Mouse (Mus musculus): ENCODE measurements around the gene Lima1. TPM values are rescaled to one million over a fixed set of nuclear protein-coding genes. Genes with fewer than 3 reads are reported as not detected.

Gene Lima1
- polyA plus RNA-seq, 1 experiment from 2014 or later, result 28.6 TPM

DNA sequence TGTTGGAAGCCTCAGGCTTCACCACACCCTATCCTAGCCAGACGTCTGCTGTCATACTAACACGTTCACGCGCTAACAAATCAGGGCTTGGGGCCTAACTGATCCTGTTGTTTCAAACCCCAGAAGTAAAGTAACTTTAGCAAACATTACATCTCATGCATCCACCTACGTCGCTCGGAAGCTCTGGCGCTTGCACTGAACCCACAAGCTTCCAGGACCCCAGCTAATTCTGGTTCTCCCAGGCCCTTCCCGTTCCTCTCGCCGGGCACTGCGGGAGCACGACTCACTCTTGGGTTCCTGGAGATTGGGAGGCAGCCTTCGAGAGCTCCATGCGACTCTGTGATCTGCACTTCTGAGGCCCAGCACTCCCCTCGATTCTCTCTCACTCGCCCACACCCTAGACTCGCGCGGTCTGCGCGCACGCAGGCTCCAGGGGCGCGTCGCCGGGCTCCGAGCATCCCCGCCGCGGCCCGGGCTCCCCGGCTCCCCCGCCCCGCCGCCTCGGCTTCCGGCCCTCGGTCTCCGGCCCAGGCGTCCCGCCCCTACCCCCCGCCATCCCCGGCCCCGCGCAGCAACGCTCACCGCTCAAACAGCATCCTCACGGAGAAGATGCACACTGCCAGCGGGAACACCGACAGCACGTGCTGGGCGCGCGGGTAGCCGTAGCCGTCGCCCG, 103.5 kb downstream of the Lima1 start:
- DNase-seq (ENCODE audit: low spot score) (peak; percentile 49), ATAC-seq (peak; percentile 61)
- peak overlapping the region; percentile 90 for H3K27ac ChIP-seq (ENCODE audit: low read length)
- under 1% methylated on average over 58 of the region's 59 CpGs for WGBS
- no peaks in the 10 kb centered on the region for H3K9me3 ChIP-seq (ENCODE audit: low read length)
- peak overlapping the region; percentile 85 for H3K4me3 ChIP-seq (ENCODE audit: low read depth, low read length)
- H3K4me1 ChIP-seq (ENCODE audit: insufficient read depth, low read depth, low read length), result no peaks in the 10 kb centered on the region
- no peaks in the 10 kb centered on the region for H3K27me3 ChIP-seq (replicated peaks; ENCODE audit: insufficient read depth, low read length)
- no peaks in the 10 kb centered on the region for H3K36me3 ChIP-seq (ENCODE audit: insufficient read depth, low read length)
- no peak for TF ChIP-seq CTCF (IDR thresholded peaks at IDR 0.05)
- no peak for TF ChIP-seq EP300 (IDR thresholded peaks at IDR 0.05)
- H3K9ac ChIP-seq (replicated peaks; ENCODE audit: low read depth), result peak overlapping the region; percentile 72
- H3K4me2 ChIP-seq (replicated peaks; ENCODE audit: low read depth, low read length), result peak overlapping the region; percentile 85

DNA sequence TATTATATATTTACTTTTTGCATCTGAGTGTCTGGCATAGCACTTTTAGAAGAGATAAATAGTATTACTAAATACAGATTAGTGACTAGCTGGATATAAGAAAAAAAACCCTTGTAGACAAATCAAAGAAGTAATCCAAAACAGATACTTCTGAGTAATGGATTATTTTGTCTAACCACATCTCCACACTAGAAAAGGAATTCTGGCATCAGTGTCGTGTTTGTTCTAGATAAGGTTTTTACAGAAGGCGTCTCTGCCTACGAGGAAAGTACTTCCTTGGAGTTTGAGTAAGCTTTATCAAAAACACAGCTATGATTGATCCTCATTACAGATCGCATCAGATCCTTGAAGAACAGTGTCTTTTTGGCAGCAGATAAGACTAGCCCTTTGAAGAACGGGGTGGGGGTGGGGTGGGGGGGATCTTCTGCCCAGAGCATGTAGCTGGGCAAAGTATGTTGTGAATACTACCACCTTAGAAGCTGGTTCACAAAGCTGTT, 104.2 kb downstream of the Lima1 start:
- peak overlapping the region; percentile 85 for H3K4me2 ChIP-seq (replicated peaks; ENCODE audit: low read depth, low read length)
- 8% methylated on average over 5 of the region's 5 CpGs for WGBS
- H3K27ac ChIP-seq (ENCODE audit: low read length), result peak overlapping the region; percentile 90; the same call in 1 of the 2 replicates
- no peaks in the 10 kb centered on the region for H3K27me3 ChIP-seq (replicated peaks; ENCODE audit: insufficient read depth, low read length)
- no peaks in the 10 kb centered on the region for H3K4me1 ChIP-seq (ENCODE audit: insufficient read depth, low read depth, low read length)
- H3K9ac ChIP-seq (replicated peaks; ENCODE audit: low read depth), result 0 out of 2 replicates have a peak overlapping the region, but pooled peaks have one; percentile 72
- no peak for ATAC-seq
- H3K36me3 ChIP-seq (ENCODE audit: insufficient read depth, low read length), result no peaks in the 10 kb centered on the region
- H3K9me3 ChIP-seq (ENCODE audit: low read length), result no peaks in the 10 kb centered on the region
- no peak for DNase-seq (ENCODE audit: low spot score)
- H3K4me3 ChIP-seq (ENCODE audit: low read depth, low read length), result peak overlapping the region; percentile 85
- TF ChIP-seq CTCF (IDR thresholded peaks at IDR 0.05), result no peak
- TF ChIP-seq EP300 (IDR thresholded peaks at IDR 0.05), result no peak

DNA sequence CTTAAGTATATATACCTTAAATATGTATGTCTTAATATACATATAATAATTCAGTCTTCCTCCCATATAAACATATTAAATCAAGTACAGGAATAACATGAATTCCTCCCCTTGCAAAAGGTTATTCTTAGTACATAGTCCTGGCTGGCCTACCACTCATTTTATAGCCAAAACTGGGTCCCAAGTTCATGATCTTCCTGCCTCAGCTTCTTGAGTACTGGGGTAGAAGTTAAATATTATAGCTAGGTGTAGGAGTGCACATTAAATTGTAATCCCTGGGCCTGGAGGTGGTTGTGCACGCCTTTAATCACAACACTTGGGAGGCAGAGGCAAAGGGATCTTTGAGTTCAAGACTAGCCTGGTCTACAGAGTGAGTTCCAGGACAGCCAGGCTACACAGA, 106.5 kb downstream of the Lima1 start:
- no peaks in the 10 kb centered on the region for H3K4me1 ChIP-seq (ENCODE audit: insufficient read depth, low read depth, low read length)
- no peak overlapping the region for H3K9ac ChIP-seq (replicated peaks; ENCODE audit: low read depth)
- no peaks in the 10 kb centered on the region for H3K27me3 ChIP-seq (replicated peaks; ENCODE audit: insufficient read depth, low read length)
- TF ChIP-seq CTCF (IDR thresholded peaks at IDR 0.05), result no peak
- TF ChIP-seq EP300 (IDR thresholded peaks at IDR 0.05), result no peak
- no peaks in the 10 kb centered on the region for H3K36me3 ChIP-seq (ENCODE audit: insufficient read depth, low read length)
- no peak for DNase-seq (ENCODE audit: low spot score)
- no peaks in the 10 kb centered on the region for H3K9me3 ChIP-seq (ENCODE audit: low read length)
- no peak overlapping the region for H3K4me2 ChIP-seq (replicated peaks; ENCODE audit: low read depth, low read length)
- no peak overlapping the region for H3K27ac ChIP-seq (ENCODE audit: low read length)
- no peak overlapping the region for H3K4me3 ChIP-seq (ENCODE audit: low read depth, low read length)
- 89% methylated on average over 1 of the region's 1 CpGs for WGBS
- ATAC-seq, result no peak

DNA sequence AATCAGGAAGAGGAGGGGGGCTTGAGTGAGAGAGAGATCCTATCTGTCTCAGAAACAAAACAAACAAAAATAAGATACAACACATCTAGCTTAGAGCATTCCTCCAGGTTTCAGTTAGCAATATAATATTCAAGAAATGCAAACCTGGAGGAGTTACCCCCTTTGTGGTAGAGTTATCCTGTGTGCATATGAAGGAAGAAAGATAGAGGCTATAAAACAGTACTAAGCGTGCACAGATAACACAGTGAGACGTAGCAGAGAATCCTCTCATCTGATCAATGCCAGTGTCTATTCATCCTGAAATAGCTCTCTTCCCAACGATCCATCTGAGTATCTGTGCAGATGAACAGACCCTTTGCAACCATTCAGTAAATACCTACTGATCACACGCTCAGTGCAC, 107.8 kb downstream of the Lima1 start:
- Histone ChIP-seq H3K36me3 (ENCODE audit: insufficient read depth, low read length) (no peaks in the 10 kb centered on the region), H3K4me1 (ENCODE audit: insufficient read depth, low read depth, low read length) (no peaks in the 10 kb centered on the region), H3K4me2 (replicated peaks; ENCODE audit: low read depth, low read length) (no peak overlapping the region), H3K27ac (ENCODE audit: low read length) (no peak overlapping the region), H3K4me3 (ENCODE audit: low read depth, low read length) (no peak overlapping the region), H3K27me3 (replicated peaks; ENCODE audit: insufficient read depth, low read length) (no peaks in the 10 kb centered on the region), H3K9me3 (ENCODE audit: low read length) (no peaks in the 10 kb centered on the region), H3K9ac (replicated peaks; ENCODE audit: low read depth) (no peak overlapping the region)
- 87% methylated on average over 4 of the region's 4 CpGs for WGBS
- DNase-seq (ENCODE audit: low spot score) (no peak), ATAC-seq (no peak)
- TF ChIP-seq EP300 (IDR thresholded peaks at IDR 0.05) (no peak), CTCF (IDR thresholded peaks at IDR 0.05) (no peak)

DNA sequence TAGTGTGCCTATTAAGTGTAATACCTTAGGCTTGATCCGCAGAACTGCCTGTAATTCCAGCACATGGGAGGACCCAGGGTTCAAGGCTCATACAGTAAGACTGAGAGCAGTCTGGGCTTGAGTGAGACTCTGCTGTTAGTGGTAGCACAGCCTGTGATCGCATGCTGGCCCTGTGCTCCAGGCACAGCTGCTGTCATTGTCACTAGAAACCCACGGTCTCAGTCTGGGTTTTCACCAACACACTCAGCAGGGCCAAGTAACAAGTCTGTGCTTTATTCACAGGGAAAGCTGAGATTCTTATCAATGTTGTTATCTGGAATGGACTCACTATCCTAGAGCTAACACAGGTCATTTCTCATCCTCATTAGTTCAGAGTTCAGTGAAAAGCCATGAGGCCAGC, 121.1 kb downstream of the Lima1 start:
- no peaks in the 10 kb centered on the region for H3K27me3 ChIP-seq (replicated peaks; ENCODE audit: insufficient read depth, low read length)
- no peaks in the 10 kb centered on the region for H3K9me3 ChIP-seq (ENCODE audit: low read length)
- H3K27ac ChIP-seq (ENCODE audit: low read length), result no peak overlapping the region
- H3K4me1 ChIP-seq (ENCODE audit: insufficient read depth, low read depth, low read length), result no peaks in the 10 kb centered on the region
- ATAC-seq, result no peak
- H3K4me3 ChIP-seq (ENCODE audit: low read depth, low read length), result no peak overlapping the region
- H3K4me2 ChIP-seq (replicated peaks; ENCODE audit: low read depth, low read length), result no peak overlapping the region
- H3K9ac ChIP-seq (replicated peaks; ENCODE audit: low read depth), result no peak overlapping the region
- TF ChIP-seq CTCF (IDR thresholded peaks at IDR 0.05) (no peak), EP300 (IDR thresholded peaks at IDR 0.05) (no peak)
- WGBS, result 55% methylated on average over 3 of the region's 3 CpGs
- H3K36me3 ChIP-seq (ENCODE audit: insufficient read depth, low read length), result 0 out of 2 replicates have a peak, but pooled peaks cover 3% of the 10 kb centered on the region
- no peak for DNase-seq (ENCODE audit: low spot score)

DNA sequence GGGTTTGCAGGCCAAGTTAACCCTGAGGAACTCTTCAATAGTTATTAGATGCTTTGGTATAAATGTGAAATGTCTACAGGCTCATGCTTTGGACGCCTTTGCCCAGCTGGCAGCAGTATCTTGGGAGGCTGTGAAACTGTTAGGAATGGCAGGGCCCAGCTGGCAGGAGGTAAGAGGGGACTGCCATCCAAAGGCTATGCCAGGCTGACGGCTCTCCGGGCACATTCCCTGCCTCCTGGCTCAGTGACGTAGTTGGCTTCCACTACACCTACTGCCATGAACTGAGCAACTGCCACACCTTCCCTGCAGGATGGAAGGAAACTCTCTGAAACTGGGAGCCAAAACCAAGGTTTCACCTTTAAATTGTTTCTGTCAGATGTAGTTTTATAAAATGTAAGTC, 135.0 kb downstream of the Lima1 start:
- DNase-seq (ENCODE audit: low spot score), result no peak
- WGBS, result 93% methylated on average over 4 of the region's 4 CpGs

More for the DNA sequence above, 135.0 kb downstream of the Lima1 start:
- H3K27ac ChIP-seq (ENCODE audit: low read length), result no peak overlapping the region
- no peaks in the 10 kb centered on the region for H3K4me1 ChIP-seq (ENCODE audit: insufficient read depth, low read depth, low read length)
- H3K4me3 ChIP-seq (ENCODE audit: low read depth, low read length), result no peak overlapping the region
- no peaks in the 10 kb centered on the region for H3K27me3 ChIP-seq (replicated peaks; ENCODE audit: insufficient read depth, low read length)
- peaks cover 26% of the 10 kb centered on the region; the same call in 1 of the 2 replicates for H3K36me3 ChIP-seq (ENCODE audit: insufficient read depth, low read length)
- H3K9me3 ChIP-seq (ENCODE audit: low read length), result no peaks in the 10 kb centered on the region
- no peak overlapping the region for H3K4me2 ChIP-seq (replicated peaks; ENCODE audit: low read depth, low read length)
- H3K9ac ChIP-seq (replicated peaks; ENCODE audit: low read depth), result no peak overlapping the region
- TF ChIP-seq EP300 (IDR thresholded peaks at IDR 0.05) (no peak), CTCF (IDR thresholded peaks at IDR 0.05) (no peak)
- no peak for ATAC-seq
